Mouse (Mus musculus): ENCODE data around the gene Ppp1r32. TPM values are rescaled to one million over a fixed set of nuclear protein-coding genes. Genes with fewer than 3 reads are reported as not detected.

The Ppp1r32 gene
- 1 to 10 TPM; 2.3 to 3.8 TPM for total RNA-seq (2023)

GRCm38 (mm10) chr19:10482703-10483102 is at the start of gene Ppp1r32:
Ppp1r32 (minus strand) TSS chr19:10482928.

GRCm38 (mm10) chr19:10525910-10526309 is 43.2 kb upstream of the Ppp1r32 start, which contains the start of gene Sdhaf2:
Sdhaf2 (minus strand) TSS chr19:10526142.

GRCm38 (mm10) chr19:10525106-10525901 is 42.6 kb upstream of the Ppp1r32 start, which contains the start of gene Cpsf7:
Cpsf7 (plus strand) TSS chr19:10525266.

GRCm38 (mm10) chr19:10456752-10457483 is 25.8 kb downstream of the Ppp1r32 start, which contains the start of gene Lrrc10b:
Lrrc10b (minus strand) TSS chr19:10457473.

Other genes starting within 250 kb of the Ppp1r32 start
- gene Myrf, start 242.2 kb downstream of the Ppp1r32 start, total RNA-seq (2023) = under 1 TPM; 0.85 to 1.00 TPM
- gene Dagla, start 178.1 kb downstream of the Ppp1r32 start, total RNA-seq (2023) = 1 to 10 TPM; 3.9 to 5.4 TPM
- not detected for gene Syt7, start 93.8 kb downstream of the Ppp1r32 start, total RNA-seq (2023)
- gene Lrrc10b, start 25.5 kb downstream of the Ppp1r32 start, total RNA-seq (2023) = not detected
- gene Cpsf7, start 42.3 kb upstream of the Ppp1r32 start, total RNA-seq (2023) = 100 to 1,000 TPM; 105 to 110 TPM
- gene Sdhaf2, start 43.2 kb upstream of the Ppp1r32 start, total RNA-seq (2023) = 10 to 100 TPM; 35.0 to 43.7 TPM
- 1 to 10 TPM; 2.8 to 3.1 TPM for gene Tmem216, start 73.3 kb upstream of the Ppp1r32 start, total RNA-seq (2023)
- gene Cyb561a3, start 94.2 kb upstream of the Ppp1r32 start, total RNA-seq (2023) = 10 to 100 TPM; 30.3 TPM
- gene Tmem138, start 94.4 kb upstream of the Ppp1r32 start, total RNA-seq (2023) = 1 to 10 TPM; 1.9 to 4.3 TPM
- 100 to 1,000 TPM; 103 to 134 TPM for gene Ddb1, start 122.4 kb upstream of the Ppp1r32 start, total RNA-seq (2023)
- gene Tkfc, start 122.7 kb upstream of the Ppp1r32 start, total RNA-seq (2023) = 1 to 10 TPM; 4.3 to 4.7 TPM
- not detected for gene Vwce, start 151.3 kb upstream of the Ppp1r32 start, total RNA-seq (2023)
- not detected for gene Pga5, start 195.1 kb upstream of the Ppp1r32 start, total RNA-seq (2023)
- gene Vps37c, start 205.8 kb upstream of the Ppp1r32 start, total RNA-seq (2023) = 10 to 100 TPM; 30.0 to 34.0 TPM

All from monocyte, adult 59 days (primary cell).